Comparison of ENCODE assay signal across 7 mouse cellular contexts in the genomic region with DNA sequence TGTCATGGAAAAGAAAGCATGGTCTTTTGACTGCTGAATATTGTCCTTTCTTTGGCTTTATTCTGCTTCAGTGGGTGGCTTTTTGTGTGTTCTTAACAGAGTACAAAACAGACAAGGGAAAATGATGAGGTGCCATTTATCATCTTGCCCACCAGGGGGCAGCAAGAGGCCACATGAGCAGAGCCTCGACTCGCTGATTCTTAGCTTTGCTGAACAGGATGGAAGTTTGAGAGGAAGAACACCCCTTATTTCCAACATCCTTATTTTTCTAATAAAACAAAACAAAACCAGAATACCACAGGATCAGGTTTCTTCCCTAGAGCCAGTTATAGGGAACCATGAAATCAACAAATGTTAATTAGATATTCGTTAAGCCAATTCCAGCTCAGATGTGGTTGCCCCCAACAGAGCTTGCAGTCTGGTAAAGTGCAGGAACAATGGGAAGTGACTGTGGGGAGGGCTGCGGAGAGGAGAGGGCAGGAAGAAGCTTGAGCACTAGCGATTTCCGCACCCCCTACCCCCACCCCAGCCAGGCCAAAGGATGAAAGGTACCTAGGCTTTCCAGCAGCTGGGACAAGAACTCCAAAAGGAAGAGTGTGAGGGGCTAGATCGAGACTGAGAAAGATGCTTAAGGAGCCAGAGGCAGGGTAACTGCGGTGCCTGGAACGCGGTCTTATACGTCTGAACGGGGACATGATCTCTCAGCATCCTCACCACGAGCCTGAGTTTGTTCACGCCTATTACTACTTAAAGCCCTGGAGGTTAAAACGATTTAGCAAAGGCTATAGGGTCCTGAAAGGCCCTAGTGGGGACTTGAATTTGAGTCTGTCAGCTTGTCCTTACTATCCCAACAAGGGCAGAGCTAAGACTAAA. TPM values are rescaled to one million over a fixed set of nuclear protein-coding genes. Genes with fewer than 3 reads are reported as not detected.
DNase-seq lines count a peak whose midpoint lies in the region; ATAC-seq and TF ChIP-seq lines count a peak whose summit lies in the region.

No protein-coding gene starts in this region.

- 4% methylated on average over 15 of the region's 15 CpGs for WGBS in forebrain, postnatal 0 days
- WGBS in hindbrain, embryonic 16.5 days, result 2% methylated on average over 15 of the region's 15 CpGs

- no peak overlapping the region for H3K4me3 ChIP-seq in forebrain, postnatal 0 days (ENCODE audit: low read depth, low read length)
- H3K4me3 ChIP-seq in hindbrain, embryonic 16.5 days (ENCODE audit: low read length), result no peak overlapping the region

- no peak overlapping the region for H3K27ac ChIP-seq in forebrain, postnatal 0 days (ENCODE audit: low read depth, low read length)
- no peak overlapping the region for H3K27ac ChIP-seq in hindbrain, embryonic 16.5 days (ENCODE audit: low read depth, low read length)

- no peaks in the 10 kb centered on the region for H3K36me3 ChIP-seq in forebrain, postnatal 0 days (ENCODE audit: insufficient read depth)
- H3K36me3 ChIP-seq in hindbrain, embryonic 16.5 days (ENCODE audit: control insufficient read depth, insufficient read depth, low read length), result no peaks in the 10 kb centered on the region

- no peak for ATAC-seq in Patski
- peak; percentile 82 for ATAC-seq in forebrain, postnatal 0 days
- peak; percentile 67 for ATAC-seq in hindbrain, embryonic 16.5 days
- ATAC-seq in megakaryocyte progenitor cell, adult 5-6 weeks (replicated peaks; ENCODE audit: poor library complexity), result peak; percentile 83

- in situ Hi-C loops in Patski (cut with MboI; ENCODE audit: low pct_unique_long_range_greater_than_20kb), result loop anchor here (25.0 kb wide), 1 partner anchor 604 kb away; no protein-coding TSS in a partner anchor

- no peaks in the 10 kb centered on the region for H3K4me1 ChIP-seq in forebrain, postnatal 0 days (ENCODE audit: insufficient read depth)
- peaks cover 6% of the 10 kb centered on the region for H3K4me1 ChIP-seq in hindbrain, embryonic 16.5 days (ENCODE audit: control insufficient read depth, insufficient read depth, low read depth, low read length)

- DNase-seq in Patski (ENCODE audit: low read depth, low spot score), result peak; percentile 2
- DNase-seq in cerebellum, adult 11-12 months, result peak; percentile 39
- DNase-seq in forebrain, postnatal 0 days, result peak; percentile 87
- peak; percentile 59 to 63 for DNase-seq in layer of hippocampus, postnatal 36 days
- DNase-seq in skeletal muscle tissue, adult 2 months (ENCODE audit: low read depth, low spot score), result peak; percentile 18

- H3K9me3 ChIP-seq in forebrain, postnatal 0 days (ENCODE audit: low read length), result no peaks in the 10 kb centered on the region
- no peaks in the 10 kb centered on the region for H3K9me3 ChIP-seq in hindbrain, embryonic 16.5 days (ENCODE audit: control insufficient read depth, low read length)

- peak; percentile 81 for TF ChIP-seq CTCF in Patski (IDR thresholded peaks at IDR 0.05)
- TF ChIP-seq CTCF in forebrain, postnatal 0 days (IDR thresholded peaks at IDR 0.05; ENCODE audit: low read depth), result peak; percentile 95

- POLR2A ChIA-PET in Patski (lab: Charles Lee), result interaction anchor here (1.4 kb wide), 1 partner anchor 321 kb away, joined by 3 read pairs; no protein-coding TSS in a partner anchor

- 0 out of 2 replicates have a peak overlapping the region, but pooled peaks have one; percentile 13 for H3K4me2 ChIP-seq in forebrain, postnatal 0 days (ENCODE audit: low read depth)
- peak overlapping the region; percentile 39 for H3K4me2 ChIP-seq in hindbrain, embryonic 16.5 days (ENCODE audit: low read length)

- no peak overlapping the region for H3K9ac ChIP-seq in forebrain, postnatal 0 days
- peak overlapping the region; percentile 23; the same call in 1 of the 2 replicates for H3K9ac ChIP-seq in hindbrain, embryonic 16.5 days (ENCODE audit: low read depth, low read length)

- peaks cover 24% of the 10 kb centered on the region for H3K27me3 ChIP-seq in Patski
- no peaks in the 10 kb centered on the region for H3K27me3 ChIP-seq in forebrain, postnatal 0 days (ENCODE audit: insufficient read depth, low read length)
- no peaks in the 10 kb centered on the region; the same call in 1 of the 2 replicates for H3K27me3 ChIP-seq in hindbrain, embryonic 16.5 days (replicated peaks; ENCODE audit: control insufficient read depth, insufficient read depth, low read length)

- CTCF ChIA-PET in Patski (lab: Charles Lee), result interaction anchor here (0.8 to 1.9 kb wide), 3 partner anchors 9 to 321 kb away, joined by 3 to 10 read pairs (median 3); no protein-coding TSS in a partner anchor

RNA-seq across cellular contexts. Expression of gene Syt13, which starts 31.6 kb away (rescaled TPM):
- polyA plus RNA-seq in Patski (2021), result 0.14 TPM
- 67.6 and 103 TPM in 2 replicates for total RNA-seq in forebrain, postnatal 0 days (2014; rRNA removed)
- 33.0 and 58.4 TPM in 2 replicates for polyA plus RNA-seq in forebrain, postnatal 0 days (2015; fragmentation: Nextera tagmentation; extraction: Ambion mirVana)
- polyA plus RNA-seq in hindbrain, embryonic 16.5 days (2015; fragmentation: Nextera tagmentation; extraction: Ambion mirVana), result 61.7 and 66.6 TPM in 2 replicates
- total RNA-seq in layer of hippocampus, postnatal 36 days (2021), result 100 to 1,000 TPM; 159 to 162 TPM
- not detected in 2 replicates for total RNA-seq in megakaryocyte progenitor cell, adult 5-6 weeks (2015)
- total RNA-seq in megakaryocyte progenitor cell, adult 5-6 weeks (2017), result not detected in 2 replicates

Comparison
In these comparisons a context has a peak if more than half of its experiments do, and no peak if none do; other contexts are left out.
1. DNase-seq: peak in every context shown above with its lines; median percentile 87 in forebrain, postnatal 0 days; 61 in layer of hippocampus, postnatal 36 days; 39 in cerebellum, adult 11-12 months; 18 in skeletal muscle tissue, adult 2 months; 2 in Patski.
2. RNA of gene Syt13, which starts 31.6 kb away (total RNA-seq): 159 to 162 TPM in layer of hippocampus, postnatal 36 days and 67.6 to 103 TPM in forebrain, postnatal 0 days; not detected in megakaryocyte progenitor cell, adult 5-6 weeks; every median in the first group is over 10 times any median in the second.